Mouse (Mus musculus) spleen, postnatal 0 days (tissue): Measurements from ENCODE around the gene Rsbn1l. TPM values are rescaled to one million over a fixed set of nuclear protein-coding genes. Genes with fewer than 3 reads are reported as not detected.

Experiments
- polyA plus RNA-seq: library from polyadenylated mRNA; unstranded; fragments of >200 nt; fragmentation: Nextera tagmentation; extraction: Ambion mirVana; gene quantifications from 2 replicates; pipeline ENCODE4 v1.2.1, GENCODE M21; 2015

The Rsbn1l gene
- polyA plus RNA-seq, result 12.9 and 13.2 TPM in 2 replicates

DNA sequence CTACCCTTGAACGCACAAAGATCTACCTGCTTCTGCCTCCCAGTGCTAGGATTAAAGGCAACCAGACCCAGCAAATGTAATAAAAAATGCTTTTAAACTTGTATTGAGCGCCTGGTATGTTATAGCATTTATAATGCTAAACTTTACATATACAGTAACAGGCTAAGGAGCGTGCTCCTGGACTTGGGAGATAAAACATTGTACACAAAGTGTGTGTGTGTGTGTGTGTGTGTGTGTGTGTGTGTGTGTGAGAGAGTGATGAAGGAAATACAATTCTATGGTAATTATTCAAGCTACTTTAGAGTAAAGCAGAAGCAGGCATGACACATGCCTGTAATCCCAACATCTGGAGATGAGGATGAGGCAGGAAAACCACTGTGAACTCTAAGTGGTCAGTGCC, at the start of gene Rsbn1l:
Gene Rsbn1l, minus strand, starts transcription at position 101 of the 400 bp plus-strand sequence.

GRCm38 (mm10) chr5:20881915-20882800, 74.0 kb downstream of the Rsbn1l start, which contains the start of the genes Phtf2 and Tmem60:
Phtf2 (minus strand) TSS chr5:20882124.
Tmem60 (plus strand) TSS chr5:20882191.

Other genes starting within 250 kb of the Rsbn1l start
- gene Phtf2, start 74.3 kb downstream of the Rsbn1l start, polyA plus RNA-seq, result 6.6 and 6.7 TPM in 2 replicates
- gene Tmem60, start 74.2 kb downstream of the Rsbn1l start, polyA plus RNA-seq, result 59.2 and 62.0 TPM in 2 replicates
- gene Ptpn12, start 99.5 kb upstream of the Rsbn1l start, polyA plus RNA-seq, result 21.1 and 26.4 TPM in 2 replicates
- gene Gsap, start 229.9 kb upstream of the Rsbn1l start, polyA plus RNA-seq, result 6.7 and 7.6 TPM in 2 replicates